Mouse (Mus musculus): ENCODE measurements at regions not wholly inside any gene's neighbourhood (a gene's known extent, or its start where the extent isn't known, plus 50 kb on each side); places are given as distances from the start of the nearest gene placed in this dataset.

DNA sequence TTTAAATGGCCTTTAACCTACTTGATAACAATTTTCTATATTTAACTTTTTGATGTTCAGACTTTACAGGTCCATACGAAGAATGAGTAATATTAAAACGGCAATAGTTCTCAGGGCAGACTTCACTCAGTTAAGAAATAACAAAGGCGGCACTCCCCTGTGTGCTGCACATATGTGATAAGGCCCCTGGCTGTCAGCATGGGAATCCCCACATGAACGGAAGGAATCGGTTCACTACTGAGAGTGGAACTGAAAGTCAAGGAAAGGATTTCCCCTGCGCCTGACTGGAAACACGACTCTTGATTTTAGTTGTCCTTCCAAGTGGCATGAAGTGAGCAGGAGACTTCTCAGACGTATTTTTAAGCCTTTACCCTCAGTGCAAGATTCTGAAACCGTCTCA, 210.5 kb upstream of the Klf14 start:
- no peak for DNase-seq

DNA sequence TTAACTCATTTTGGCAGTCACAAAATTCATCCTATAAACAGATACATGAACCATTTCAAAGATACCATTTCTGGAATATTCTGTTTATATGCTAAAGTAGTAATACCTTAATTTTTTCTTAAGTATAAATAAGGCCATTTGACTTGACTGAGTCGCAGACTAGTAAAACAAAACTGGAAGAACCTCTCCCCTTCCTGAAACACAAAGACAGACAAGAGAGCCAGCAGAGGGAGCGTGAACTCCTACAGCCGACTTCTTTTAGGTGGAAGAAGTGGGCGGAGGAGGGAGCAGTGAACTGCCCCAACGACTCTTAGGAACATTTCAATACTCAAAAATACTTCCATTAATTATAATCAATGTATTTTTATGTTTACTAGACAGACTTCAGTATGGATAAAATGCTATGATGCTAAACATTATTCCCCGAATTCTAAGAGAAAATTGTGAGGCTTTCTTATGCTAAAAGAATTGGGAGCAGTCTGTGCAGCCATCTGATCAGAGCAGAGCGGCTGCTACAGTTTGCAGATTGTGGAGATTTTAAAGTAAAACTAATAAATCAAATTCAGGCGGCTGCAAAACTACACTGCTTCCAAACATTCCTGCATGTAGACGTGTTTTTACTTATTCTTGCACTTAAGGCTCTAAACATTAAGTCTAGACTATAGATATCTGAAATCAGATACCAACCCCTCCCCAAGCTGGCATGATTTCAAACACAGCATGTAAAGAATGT, 211.2 kb upstream of the Klf14 start:
- no peak for DNase-seq

DNA sequence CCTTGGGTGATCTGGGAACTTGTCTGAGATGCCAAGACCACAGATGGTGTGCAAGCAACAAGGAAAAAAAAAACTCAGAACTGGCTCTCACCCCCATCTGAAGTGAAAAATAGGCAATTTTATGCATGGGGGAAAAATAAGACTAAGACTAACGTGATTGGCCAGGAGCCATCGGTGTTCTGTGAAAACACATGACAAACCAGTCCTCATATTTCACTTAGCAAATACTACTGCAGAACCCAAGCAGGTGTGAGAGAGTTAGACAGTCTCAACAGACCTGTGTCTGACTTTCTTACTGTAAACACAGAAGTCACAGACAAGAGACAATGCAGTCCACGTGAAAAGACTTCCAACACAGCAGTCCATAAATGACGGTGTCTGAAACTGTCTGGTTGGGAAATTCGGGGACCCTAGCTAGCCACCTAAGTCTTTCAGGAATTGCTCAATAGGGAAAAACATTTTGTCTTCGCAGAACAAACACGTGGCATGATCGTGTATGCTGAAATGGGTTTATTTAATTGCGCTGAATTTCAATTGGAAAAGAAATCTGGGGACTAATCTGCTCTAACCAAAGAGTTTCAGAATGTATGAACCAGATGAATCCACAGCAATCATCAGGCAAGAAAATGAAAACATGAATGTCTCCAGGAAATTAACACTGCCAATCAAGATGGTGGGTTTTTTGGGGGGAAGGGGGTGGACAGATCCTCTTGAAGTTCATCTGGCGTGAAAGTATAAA, 213.1 kb upstream of the Klf14 start:
- no peak for DNase-seq

DNA sequence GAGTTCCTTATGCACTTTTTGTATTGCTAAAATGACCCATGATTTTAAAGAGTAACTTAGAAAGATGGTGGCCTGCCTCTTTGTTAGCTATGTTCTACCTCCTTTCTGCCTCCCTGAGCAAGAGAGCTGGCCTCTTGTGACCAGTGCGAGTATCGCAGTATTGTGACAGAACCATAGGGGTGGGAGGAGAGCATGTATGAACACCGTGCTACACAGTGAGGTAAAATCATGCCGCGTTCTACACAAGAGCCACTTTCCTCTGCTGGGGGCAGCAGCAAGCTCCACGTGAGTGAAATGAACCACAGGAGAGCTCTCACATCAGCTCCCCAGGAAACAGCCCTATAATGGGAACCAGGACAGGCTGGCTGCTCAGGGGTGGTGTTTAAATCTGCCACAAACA, 216.9 kb upstream of the Klf14 start:
- DNase-seq, result no peak

DNA sequence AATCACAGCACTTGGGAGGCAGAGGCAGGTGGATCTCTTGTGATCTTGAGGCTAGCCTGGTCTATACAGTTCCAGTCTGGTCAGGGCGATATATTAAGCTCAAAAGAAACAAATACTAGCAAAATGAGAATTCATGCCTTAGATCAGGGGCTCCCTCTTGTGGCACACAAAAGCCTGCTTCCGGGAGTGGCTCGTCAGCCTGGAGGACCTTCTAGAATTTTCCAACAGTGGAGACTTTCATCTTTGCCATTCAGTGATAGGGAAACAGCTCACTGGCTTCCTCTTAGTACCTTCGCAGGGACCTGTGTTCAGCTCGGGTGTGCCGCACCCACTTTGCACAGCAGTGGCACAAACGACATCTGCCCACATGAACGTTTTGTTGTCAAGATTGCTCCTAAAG, 217.5 kb upstream of the Klf14 start:
- peak; percentile 60 for DNase-seq

DNA sequence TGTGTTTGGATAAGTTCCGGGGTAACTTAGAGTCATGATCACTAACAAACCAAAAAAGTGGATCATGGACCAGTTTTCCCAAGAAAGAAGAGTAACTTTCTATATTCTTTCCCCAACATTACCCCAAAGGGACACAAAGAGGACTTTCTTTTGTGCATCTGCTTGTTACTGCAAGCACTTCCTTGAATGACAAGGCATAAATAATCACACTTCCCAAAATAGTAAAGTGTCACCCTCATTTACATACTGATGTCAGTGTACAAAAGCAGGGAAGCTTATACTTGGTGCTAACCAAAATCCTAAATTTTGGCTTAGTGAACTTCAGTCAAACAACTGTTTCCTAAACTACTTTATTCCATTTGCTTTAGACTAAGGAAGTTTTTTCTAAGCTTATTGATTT, 218.0 kb upstream of the Klf14 start:
- no peak for DNase-seq

DNA sequence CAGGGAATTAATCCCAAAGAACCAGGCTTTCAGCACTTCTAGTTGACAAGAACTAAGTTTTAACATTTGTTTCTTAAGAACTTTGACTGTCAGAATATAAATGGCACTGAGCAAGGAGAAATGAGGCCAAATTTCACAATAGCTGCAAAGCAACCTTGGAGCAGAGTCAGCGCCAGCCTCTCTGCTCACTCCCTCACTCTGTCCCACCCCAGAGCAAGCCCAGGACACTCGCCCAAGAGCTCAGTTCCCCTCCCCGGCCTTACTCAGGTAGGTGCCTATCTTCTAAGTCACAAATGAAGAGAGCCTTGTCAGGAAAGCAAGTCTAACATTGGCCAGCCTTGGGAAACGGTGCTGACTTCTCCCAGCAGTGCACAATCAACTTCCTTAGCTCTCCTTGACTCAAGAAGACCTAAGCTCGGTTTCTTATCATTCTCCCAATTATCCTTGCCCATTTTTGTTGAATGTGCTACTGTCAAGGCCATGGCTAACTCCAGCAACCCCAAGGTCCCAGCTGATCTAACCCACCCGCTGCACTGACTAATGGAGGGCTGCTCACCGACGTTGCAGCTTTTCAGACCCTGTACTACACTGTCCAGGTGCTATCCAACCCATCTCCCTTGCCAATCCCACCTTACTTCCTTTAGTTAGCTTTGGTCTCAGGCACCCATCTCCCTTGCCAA, 219.5 kb upstream of the Klf14 start:
- no peak for DNase-seq

DNA sequence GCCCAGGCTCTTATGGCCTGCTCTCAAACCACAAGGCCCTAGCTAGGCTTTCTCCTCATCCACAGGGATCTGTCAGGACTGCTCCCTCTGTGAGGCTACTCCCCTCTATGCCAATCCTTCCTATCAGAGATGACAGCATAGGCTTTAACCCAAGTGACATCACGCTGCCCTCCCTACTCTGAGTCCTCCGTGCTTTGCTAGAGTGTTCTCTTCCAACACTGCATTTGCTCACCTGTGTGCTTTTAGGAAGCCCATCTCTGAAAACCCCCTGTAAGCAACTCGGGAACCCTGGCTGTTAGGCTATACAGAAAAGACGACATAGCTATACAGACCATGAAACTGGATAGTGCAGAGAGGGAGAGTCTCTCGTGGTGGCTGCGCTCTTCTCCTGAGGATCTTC, 216.3 kb upstream of the Mkln1 start:
- no peak for DNase-seq

DNA sequence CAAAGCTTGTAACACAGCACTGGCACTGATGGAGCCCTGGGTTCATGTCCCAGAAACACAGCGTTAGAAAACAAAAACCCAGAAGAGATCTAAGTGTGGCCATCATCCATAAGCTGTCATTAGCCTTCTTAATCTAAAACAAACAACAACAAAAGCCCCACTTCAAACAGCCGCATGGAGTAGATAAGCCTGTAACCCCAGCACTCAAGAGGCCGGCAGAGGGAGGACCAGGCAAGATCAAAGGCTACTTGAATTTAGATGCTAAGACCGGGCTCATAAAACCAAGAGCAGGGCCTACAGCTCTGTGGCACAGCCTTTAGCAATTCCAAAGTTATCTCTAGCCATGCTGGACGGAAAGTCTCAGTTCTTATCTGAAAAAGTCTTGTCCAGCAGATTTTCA, 215.4 kb upstream of the Mkln1 start:
- DNase-seq, result no peak

DNA sequence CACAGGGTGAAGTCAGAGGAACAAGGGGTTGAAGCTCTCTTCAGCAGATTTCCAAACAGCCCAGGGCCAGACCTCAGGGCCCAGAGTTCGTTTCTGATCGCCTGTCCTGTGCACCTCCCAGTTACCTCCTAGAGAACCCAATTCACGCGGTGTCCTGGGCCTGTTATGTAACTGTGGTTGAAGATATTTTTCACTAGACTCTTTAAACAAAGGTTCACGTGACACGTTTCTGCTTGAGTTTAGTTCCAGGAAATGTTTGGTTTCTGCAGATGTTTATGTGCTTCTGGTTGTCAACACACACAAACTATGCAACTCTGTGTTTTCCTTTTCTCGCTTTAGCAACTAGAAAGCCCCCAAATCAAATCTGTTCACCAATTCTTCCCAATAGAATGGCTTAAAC, 214.0 kb upstream of the Mkln1 start:
- no peak for DNase-seq

DNA sequence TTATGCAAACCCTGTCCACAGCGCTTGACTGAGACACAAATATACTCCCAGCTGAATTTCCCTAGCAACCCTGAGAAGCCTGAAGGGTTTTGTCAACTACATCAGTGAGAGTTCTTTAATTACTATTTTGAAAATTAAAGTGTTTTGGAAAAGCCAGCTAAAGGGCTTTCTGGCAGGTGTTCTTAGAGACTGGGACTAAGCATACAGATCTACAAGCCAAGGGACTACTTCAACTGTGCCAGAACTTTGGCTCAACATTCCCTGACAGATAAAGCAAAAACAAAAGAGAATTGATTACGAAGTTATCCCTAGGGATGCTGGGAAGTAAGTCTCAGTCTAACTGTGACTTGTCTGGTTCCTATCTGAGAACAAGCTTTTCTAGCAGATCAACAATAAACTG, 213.4 kb upstream of the Mkln1 start:
- DNase-seq, result no peak

DNA sequence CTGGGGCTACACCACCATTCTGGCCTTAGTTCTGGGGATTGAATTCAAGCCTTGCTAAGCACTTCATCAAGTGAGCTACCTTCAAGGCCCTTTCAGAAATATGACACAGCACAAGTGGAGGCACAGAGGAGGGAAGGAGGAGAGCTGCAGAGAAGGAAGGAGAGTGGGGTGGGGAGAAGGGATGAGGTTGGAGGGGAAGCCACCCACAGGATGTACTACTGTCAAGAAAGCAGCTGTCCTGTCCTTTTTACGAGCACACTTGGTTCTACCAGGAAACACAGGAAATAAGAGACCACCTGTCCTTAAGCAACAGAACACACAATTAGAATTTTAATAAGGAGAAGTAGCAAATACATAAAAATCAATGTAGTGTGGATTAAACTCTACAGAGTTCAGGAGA, 210.5 kb upstream of the Mkln1 start:
- no peak for DNase-seq

DNA sequence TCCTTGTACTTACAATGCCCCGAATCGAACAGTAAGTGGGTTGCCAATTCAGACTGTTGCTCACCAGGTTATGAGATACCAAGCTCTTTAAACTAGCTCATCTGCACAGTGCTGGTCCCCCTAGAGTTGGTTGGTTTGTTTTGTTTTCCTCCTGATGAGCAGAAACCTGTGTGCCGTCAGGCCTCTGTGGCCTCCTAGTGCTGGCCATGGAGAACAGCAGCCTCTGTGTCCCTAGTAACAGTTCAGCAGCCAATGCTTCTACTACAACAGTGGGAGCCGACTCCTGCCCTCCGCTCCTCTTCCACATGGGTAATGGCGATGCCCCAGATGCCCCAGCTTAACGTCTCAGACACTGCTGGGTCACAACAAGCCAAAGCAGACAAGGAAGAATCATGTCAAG, 209.5 kb upstream of the Mkln1 start:
- peak; percentile 57 for DNase-seq

DNA sequence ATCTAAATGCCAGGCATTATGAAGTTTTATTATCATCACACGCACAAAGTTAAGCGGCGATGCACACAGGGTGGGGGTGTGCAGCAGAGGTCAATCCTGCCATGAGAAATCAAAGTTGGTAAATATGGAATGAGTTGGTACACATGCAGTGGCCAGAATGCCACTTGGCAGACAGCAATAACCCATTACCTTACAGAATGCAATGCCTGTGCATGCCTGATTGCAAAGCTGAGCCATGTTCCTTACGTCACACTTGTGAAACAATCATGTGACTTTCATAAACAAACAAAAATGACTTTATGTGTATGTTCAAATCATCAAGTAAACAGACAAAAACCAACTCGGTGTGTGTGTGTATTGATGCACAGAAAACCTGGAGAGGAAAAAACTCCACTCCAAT, 208.5 kb upstream of the Mkln1 start:
- DNase-seq, result no peak

DNA sequence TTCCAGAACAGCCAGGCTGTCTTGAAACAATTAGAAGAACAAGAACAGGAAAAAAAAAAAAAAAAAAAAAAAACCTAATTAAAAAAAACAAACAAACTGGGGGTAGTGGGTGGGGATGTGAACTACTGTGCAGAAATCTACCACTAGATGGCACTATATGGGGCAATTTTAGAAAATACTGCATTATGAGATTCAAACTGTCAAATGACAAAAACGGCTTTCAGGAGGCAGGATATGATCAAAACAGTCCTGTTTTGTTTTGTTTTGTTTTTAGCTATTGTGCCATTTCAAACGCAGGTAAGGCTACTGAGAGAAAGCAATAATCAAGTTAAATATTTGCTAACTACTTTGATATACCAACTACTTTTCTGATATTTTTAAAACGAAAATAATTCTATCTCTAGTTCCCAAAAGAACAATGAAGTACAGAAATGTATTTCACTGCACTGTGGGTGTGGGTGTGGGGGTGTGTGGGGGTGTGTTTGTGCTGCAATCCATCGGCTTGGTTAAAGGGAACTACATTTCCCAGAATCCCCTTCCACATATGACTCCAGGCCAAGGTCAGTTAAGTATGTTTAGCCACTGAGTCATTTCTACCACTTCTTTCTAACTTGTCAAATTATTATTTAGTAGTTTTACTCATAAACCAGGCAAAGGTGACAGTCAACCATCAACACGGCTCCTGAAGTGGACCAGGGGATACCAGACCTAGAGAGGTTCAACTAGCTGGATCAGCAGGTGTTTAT, 207.7 kb upstream of the Mkln1 start:
- DNase-seq, result peak; percentile 29

DNA sequence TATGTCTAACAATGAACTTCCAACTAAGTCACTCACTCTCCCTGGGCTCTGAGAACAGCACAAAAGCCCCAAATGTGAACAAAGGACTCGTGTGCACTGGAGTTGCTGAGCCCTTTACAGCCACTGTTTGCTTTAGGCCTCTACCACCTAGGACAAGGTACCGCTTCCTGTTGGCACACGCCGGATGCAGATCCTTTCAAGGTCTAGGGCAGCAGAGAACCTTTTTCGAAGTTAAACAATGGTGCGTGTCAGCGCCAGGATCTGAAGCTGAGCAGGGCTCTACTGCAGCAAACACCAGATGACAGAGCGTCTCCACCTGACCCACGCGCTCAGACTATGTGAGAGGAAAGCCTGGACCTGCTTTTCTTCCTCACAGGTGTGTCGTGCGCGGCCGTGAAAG, 207.0 kb upstream of the Mkln1 start:
- DNase-seq, result peak; percentile 44

DNA sequence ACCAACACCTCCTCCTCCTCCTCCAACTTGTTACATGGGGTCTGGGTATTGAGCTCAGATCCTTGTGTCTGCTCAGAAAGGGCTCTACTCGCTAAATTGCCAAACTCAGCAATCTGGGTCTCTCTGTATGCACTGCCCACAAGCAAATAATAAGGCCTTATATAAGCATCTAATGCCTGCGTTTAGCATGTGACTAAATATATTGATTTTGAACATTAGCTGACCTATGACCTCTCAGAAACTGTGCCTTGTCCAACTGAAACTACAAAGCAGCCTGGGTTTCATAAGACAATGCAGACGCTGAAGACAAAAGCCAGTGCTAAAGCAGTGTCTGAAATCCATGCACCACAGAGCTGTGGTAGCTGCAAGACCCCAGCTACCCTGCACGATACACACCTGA, 206.3 kb upstream of the Mkln1 start:
- DNase-seq, result no peak

DNA sequence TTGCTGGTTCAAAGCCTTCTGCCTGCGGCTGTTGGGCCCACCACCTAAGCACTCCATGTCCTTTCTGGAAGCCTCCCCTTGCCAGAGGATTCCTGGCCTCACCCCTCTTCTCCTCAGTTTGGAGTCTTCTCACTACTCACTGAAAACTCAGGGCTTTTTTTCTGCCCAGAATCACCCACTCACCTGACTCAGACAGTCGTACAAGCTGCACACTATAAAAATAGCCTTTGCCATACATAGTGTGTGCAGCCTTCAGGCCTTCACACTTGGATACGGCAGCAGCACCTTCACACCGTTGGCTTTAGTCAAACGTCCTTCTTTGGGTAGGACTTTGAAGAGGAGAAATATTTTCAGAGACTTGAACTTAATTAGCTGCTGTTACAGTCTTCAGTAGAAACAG, 205.3 kb upstream of the Mkln1 start:
- no peak for DNase-seq

DNA sequence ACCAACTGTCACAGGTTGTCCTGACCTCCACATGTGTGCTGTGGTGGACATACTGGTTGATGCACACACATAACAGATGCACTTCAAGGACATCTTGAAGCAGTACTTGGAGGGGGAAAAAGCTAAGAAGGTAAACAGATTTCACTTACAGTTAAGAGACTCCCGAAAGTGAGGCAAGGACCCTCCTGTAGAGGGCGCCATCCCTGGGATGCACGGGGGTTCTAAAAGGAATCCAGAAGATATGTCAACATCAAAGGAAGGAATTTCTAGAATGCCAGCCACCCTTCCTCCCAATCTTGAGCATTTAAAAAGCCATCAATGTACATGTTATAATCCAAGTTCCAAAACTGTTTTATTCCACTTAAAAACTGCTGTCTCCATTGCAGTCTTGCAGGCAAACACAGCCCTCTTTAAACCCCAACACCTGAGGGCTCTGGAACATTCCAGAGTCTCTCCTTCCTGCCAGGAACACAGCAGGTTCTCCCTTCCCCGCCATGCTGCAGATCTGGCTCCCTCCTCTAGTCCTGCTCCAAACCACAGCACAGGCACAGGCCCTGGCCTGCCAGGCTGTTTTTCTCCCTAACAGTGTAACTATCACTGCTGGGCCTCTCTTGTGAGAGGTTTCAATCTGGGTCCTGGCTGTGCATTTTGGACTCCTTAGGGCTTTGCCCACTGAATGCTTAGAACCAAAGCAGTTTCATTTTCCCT, 200.8 kb upstream of the Mkln1 start:
- peak; percentile 69 for DNase-seq

DNA sequence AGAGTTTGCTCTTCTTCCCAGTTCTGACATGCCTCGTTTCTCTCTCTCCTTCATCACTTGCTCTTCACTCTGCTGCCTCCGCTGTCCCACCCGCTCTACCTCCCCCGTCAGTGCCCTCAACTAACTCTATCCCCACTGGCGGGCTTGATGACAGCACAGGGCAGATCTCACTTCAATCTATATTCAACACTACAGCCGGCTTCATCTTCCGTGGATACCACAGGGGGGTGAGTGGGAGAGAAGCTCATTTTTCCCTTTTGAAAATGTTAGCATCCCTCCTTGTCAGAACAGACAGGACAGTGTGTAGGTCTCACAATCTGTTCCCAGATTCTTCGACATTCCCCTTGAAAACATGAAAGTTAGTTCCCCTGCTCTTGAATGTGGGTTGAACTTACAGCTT, 200.2 kb upstream of the Mkln1 start:
- no peak for DNase-seq

DNA sequence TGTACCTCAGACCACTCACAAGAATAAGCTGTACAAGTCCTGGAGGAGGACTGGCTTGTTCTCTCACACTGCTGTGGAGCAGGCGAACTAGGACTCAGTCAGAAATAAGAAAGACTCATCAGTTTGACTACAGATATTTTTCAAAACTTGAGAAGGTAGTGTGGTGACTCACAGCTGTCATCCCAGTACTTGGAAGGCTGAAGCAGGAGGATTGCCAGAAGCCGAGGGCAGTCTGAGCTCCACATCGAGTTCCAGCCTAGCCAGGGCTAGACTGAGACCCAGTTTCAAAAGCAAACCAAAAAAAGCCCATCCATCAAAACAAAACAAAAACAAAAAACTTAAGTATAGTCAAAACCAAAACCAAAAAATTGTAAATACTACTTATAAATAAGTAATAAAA, 197.8 kb upstream of the Mkln1 start:
- DNase-seq, result no peak

DNA sequence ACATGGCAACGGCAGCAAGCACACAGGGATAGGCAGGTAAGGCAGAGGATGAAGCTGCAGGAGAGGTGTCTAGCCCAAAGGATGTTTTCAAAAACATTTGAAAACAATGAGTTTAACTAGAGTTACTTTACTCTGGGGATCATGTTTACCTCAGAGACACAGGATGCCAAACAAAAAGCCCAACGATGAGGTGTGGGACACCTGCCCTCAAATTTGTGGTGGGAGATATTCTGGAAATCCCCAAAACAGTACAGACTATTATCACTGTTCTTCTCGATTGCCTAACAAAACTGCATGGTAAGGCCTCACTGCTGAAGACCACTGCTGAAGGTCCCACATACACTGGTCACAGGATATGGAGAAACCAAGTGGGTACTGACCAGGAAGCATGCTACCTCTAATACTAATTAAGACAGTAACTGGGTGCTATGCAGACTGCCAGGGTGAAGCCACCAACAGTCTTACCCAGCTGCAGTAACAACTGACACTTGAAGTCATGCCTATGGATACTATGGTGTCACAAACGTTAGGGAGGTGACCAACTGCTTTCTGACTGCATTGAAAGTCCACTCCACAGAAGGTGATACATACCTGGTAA, 197.1 kb upstream of the Mkln1 start:
- no peak for DNase-seq
